Mouse (Mus musculus) C2C12 (cell line): ENCODE results near the gene Rnf38.

ENCODE experiments used
- CEBPB ChIP-seq: IDR thresholded peaks from one replicate; pipeline ENCODE4 v1.6.1; 2011; ENCODE audit warnings: low read depth, mild to moderate bottlenecking, control low read depth, moderate library complexity
- CTCF ChIP-seq: IDR thresholded peaks from one replicate; pipeline ENCODE4 v1.5.1; 2011; ENCODE audit not compliant: control insufficient read depth, insufficient read depth, insufficient read length
- FOSL1 ChIP-seq: IDR thresholded peaks from one replicate; pipeline ENCODE4 v1.8.0; 2011; ENCODE audit warnings: mild to moderate bottlenecking, low read length; ENCODE audit not compliant: poor library complexity, insufficient read depth, severe bottlenecking
- MAX ChIP-seq: IDR thresholded peaks from one replicate; pipeline ENCODE4 v1.6.1; 2011; ENCODE audit warnings: mild to moderate bottlenecking, control low read depth
- MYOD1 ChIP-seq: IDR thresholded peaks from one replicate; pipeline ENCODE4 v1.6.1; 2011; ENCODE audit warnings: low read depth; ENCODE audit not compliant: control insufficient read depth, insufficient read length
- MYOG ChIP-seq: IDR thresholded peaks from one replicate; pipeline ENCODE4 v1.6.1; 2011; ENCODE audit not compliant: control insufficient read depth, insufficient read length; ENCODE audit errors: extremely low read depth
- USF1 ChIP-seq: IDR thresholded peaks from one replicate; pipeline ENCODE4 v1.6.1; 2011; ENCODE audit warnings: low read depth, mild to moderate bottlenecking, control low read depth, moderate library complexity

DNA sequence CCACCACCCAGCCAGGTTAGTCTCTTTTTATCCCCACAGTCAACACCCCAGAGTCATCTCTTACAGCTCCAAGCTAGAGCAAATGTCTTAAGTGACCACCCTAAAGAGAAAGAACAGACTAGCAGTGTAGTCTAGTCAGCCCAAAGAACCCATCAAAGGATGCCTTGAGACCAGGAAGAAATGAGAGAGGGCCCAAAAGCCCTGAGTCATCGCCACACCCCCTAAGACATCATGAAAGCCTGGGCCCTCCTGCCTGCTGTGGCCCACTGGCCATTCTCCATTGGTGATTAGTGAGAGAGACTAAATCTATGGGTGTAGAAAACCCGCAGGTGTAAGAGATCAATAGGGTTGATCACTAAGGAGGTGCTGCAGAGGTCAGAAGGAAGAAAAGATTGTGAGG, 2.4 kb upstream of the Rnf38 start:
- TF ChIP-seq CTCF (no peak), FOSL1 (no peak), MYOD1 (no peak), USF1 (no peak), MAX (no peak), CEBPB (no peak), MYOG (no peak)
